Mouse (Mus musculus) left cerebral cortex, adult 11 months (tissue): ENCODE measurements around the gene Utrn.

Experiments
- DNase-seq: peaks from one replicate; pipeline ENCODE4 v3.0.0; 2022; ENCODE audit warnings: low spot score

Utrn gene

DNA sequence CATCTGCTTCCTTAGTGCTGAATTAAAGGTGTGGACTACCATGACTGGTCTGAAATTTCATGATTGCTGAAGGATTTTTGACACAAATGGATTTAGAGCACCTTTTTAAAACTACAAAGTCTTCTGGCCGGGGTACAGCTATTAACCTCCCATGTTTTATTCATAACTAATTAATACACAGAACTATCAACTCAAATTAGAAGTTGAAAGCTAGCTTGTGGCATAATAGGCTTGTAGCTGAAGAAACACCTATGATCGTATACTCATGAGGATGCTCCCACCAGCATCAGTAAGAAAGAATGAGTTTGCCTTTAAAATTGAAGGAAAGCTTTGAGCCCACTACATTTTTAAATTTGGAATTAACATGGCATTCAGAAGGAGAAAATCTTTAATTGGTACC is 282.3 kb downstream of the Utrn start:
- DNase-seq, result no peak

GRCm38 (mm10) chr10:12586200-12586599 is 283.0 kb downstream of the Utrn start:
- no peak for DNase-seq

- DNase-seq, result no peak
Measured at GRCm38 (mm10) chr10:12583473-12583872, 285.7 kb downstream of the Utrn start.

GRCm38 (mm10) chr10:12579048-12579447 is 290.1 kb downstream of the Utrn start:
- no peak for DNase-seq

DNA sequence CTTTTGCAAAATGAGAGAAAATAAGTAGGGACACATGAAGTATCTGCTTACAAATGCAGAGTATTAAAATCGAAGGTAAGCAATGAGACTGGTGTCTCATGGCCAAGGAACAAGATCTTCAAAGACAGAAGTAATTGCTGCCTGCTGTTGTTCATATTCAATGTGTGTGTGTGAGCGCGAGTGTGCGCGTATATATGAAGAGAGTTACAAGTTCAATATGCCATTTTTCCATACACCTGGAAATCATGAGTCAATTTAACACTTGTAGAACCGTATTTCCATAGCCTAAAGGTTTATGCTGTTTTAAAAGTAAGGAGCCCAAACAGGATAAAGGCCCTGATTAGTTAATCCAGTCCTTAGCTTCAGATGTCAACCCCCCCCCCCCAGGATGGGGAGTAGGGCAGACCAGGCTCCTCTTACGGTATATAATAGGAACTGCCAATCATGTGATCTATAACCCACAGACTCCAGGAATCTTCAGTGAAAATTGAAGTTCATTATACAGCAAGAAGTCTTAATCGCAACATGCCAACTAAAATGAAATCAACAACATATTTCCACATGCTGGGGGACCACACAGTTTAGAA is 293.2 kb downstream of the Utrn start:
- no peak for DNase-seq

GRCm38 (mm10) chr10:12574760-12575159 is 294.4 kb downstream of the Utrn start:
- no peak for DNase-seq

DNA sequence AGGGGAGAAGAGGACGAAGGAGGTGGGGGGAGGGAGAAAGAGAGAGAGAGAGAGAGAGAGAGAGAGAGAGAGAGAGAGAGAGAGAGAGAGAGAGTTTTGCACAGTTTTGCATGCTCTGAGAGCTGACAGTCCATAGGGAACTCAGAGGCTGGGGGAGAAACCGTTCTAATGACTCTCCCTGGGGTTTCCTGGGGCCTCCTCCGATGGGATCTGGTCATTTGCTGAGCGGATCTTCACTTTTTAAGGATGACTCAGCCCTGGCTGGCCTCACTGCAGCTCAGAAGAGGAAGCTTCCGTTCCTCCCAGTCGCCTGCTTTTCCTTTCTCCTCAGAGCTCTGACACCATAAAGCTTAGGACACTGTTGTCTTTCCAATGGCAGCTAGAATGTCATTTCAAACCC is 295.6 kb downstream of the Utrn start:
- DNase-seq, result no peak

DNA sequence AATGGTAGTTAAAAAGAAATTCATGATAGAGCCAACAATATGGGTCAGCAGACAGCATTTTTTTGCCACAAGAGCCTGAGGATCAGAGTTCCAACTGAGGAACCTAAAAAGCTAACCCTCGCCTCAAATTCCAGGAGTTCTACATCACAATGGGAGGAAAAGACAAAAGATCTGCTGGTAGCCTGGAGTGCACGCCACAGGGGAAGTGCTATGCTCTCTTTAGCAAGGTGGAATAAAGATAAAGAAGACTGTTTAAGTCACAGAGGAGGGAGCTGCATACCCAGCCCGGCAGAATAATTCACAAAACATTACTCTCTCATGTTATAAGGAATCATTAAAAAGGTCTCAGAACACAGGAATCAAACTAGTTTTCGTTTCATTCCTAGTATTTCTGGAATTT is 296.4 kb downstream of the Utrn start:
- no peak for DNase-seq

- DNase-seq, result no peak
Measured at GRCm38 (mm10) chr10:12564425-12564824, 304.7 kb downstream of the Utrn start.

GRCm38 (mm10) chr10:12558810-12559209 is 310.4 kb downstream of the Utrn start:
- no peak for DNase-seq

- DNase-seq, result no peak
Measured at GRCm38 (mm10) chr10:12554090-12554718, 315.0 kb downstream of the Utrn start.

- no peak for DNase-seq
Measured at GRCm38 (mm10) chr10:12552890-12553278, 316.3 kb downstream of the Utrn start.

- DNase-seq, result no peak
Measured at GRCm38 (mm10) chr10:12552196-12552889, 316.8 kb downstream of the Utrn start.

GRCm38 (mm10) chr10:12551735-12552134 is 317.4 kb downstream of the Utrn start:
- no peak for DNase-seq

GRCm38 (mm10) chr10:12549945-12550540 is 319.1 kb downstream of the Utrn start:
- no peak for DNase-seq

GRCm38 (mm10) chr10:12549261-12549660 is 319.9 kb downstream of the Utrn start:
- no peak for DNase-seq

DNA sequence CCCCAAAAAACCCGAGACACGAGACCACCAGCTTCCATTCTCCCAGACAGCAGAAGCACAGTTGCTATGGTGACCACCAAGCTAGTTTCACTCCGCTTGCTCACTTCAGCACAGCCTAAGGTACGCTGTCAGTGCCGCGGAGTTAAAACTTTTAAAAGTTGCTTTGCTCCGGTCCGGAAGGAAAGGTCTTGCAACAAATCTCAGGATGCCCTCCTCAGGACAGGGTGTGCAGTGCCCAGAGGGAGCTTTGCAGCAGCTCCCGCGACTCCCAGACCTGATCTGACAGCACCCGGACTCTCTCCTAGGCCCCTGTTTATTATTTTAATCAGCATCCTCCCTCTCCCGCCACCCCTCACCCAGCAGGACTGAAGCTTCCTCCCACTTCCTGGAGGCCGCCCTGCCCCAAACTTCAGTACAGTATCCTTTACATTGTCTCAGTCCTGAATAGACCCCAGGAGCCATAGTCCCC is 320.5 kb downstream of the Utrn start:
- DNase-seq, result no peak

DNA sequence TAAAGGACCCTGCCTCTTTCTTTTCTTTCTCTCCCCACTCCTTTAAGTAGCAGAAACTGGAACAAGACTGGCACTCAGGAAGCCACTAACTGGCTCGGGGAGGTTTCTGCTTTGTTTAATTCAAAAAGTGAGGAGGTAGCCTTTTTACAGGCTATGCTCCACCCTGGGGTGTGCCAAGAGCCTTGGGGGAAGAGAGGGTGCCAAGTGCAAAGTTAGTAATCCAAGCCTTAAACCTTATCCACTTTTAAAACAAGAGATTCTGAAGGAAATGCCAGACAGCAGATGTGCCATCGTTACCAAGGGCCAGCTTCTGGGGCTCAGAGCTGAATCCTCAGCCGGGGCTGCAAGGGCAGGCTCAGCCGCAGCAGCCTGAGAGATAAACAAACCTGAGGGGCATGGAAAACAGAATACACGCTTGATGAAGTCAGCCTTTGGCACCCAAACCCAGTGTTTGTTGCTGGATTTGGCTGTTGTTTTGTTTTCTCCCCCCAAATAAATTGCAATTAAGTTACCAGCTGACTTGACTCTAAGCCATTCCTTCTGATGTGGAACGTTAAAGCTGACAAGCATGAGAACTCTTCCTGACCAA is 322.0 kb downstream of the Utrn start:
- DNase-seq, result no peak

- no peak for DNase-seq
Measured at GRCm38 (mm10) chr10:12545440-12545839, 323.7 kb downstream of the Utrn start.

- no peak for DNase-seq
Measured at GRCm38 (mm10) chr10:12541757-12542156, 327.4 kb downstream of the Utrn start.

DNA sequence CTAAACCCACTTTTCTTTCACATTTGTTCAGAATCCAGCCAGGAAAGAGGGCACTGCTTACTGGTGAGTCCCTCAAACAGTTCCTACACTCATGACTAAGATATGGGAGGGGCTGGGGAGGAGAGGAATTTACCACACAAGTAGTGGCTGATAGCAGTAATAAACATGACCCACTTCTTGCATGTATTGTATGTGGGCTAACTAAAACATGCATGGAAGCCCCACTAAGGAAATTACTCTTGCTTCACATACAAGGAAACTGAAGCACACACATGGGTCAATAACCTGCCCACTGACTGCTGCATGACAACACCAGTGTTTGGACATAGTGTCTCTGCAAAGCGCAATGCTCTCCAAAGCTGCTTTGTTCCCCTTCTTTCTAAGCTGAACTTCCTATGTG is 333.9 kb downstream of the Utrn start:
- no peak for DNase-seq

DNA sequence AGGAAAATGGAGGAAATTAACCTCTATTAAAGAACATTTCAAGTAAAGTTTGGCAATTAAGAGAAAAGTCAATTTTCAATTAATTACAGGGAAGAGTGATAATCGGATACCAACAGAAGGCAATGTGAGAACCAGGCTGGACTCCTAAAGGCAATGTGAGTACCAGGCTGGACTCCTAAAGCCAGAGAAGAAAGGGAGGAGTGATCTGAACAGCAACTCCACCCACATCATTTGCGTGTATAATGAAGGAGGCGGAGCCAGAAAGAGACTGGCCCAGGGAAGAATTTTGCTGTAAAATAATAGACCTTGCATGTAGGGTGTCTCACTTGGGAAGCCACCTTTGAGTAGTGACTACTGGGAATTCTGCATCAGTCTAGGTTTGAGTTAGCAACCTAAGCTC is 334.4 kb downstream of the Utrn start:
- DNase-seq, result no peak

GRCm38 (mm10) chr10:12534301-12534700 is 334.9 kb downstream of the Utrn start:
- DNase-seq, result no peak
